Mouse (Mus musculus): ENCODE data around the gene March9.
"Not testable (repeated sequence)": the region's sequence is repeated elsewhere in the genome, so short reads cannot be mapped to it uniquely, and the experiment has no call there.

Gene March9

GRCm38 (mm10) chr10:127080901-127081780 is 21.2 kb upstream of the March9 start:
- 0 out of 2 replicates have a peak, but pooled peaks have one; percentile 7 for ATAC-seq (ENCODE audit: insufficient number of reproducible peaks, low FRiP score, low TSS enrichment)

- ATAC-seq (ENCODE audit: insufficient number of reproducible peaks, low FRiP score, low TSS enrichment), result no peak
Observed at GRCm38 (mm10) chr10:127079665-127080391, 19.8 kb upstream of the March9 start.

GRCm38 (mm10) chr10:127078677-127079575 is 18.9 kb upstream of the March9 start:
- no peak for ATAC-seq (ENCODE audit: insufficient number of reproducible peaks, low FRiP score, low TSS enrichment)

- no peak for ATAC-seq (ENCODE audit: insufficient number of reproducible peaks, low FRiP score, low TSS enrichment)
Observed at GRCm38 (mm10) chr10:127078001-127078676, 18.2 kb upstream of the March9 start.

GRCm38 (mm10) chr10:127077515-127077914 is 17.5 kb upstream of the March9 start:
- ATAC-seq (ENCODE audit: insufficient number of reproducible peaks, low FRiP score, low TSS enrichment), result no peak

GRCm38 (mm10) chr10:127076082-127076481 is 16.1 kb upstream of the March9 start:
- no peak for ATAC-seq (ENCODE audit: insufficient number of reproducible peaks, low FRiP score, low TSS enrichment)

GRCm38 (mm10) chr10:127075651-127076050 is 15.7 kb upstream of the March9 start:
- ATAC-seq (ENCODE audit: insufficient number of reproducible peaks, low FRiP score, low TSS enrichment), result no peak

- ATAC-seq (ENCODE audit: insufficient number of reproducible peaks, low FRiP score, low TSS enrichment), result no peak
Observed at GRCm38 (mm10) chr10:127075080-127075479, 15.1 kb upstream of the March9 start, which contains the start of gene Agap2. Gene Agap2 (plus strand): TSS chr10:127075284.

- ATAC-seq (ENCODE audit: insufficient number of reproducible peaks, low FRiP score, low TSS enrichment), result no peak
Observed at GRCm38 (mm10) chr10:127073981-127074380, 14.0 kb upstream of the March9 start.

GRCm38 (mm10) chr10:127072969-127073368 is 13.0 kb upstream of the March9 start:
- ATAC-seq (ENCODE audit: insufficient number of reproducible peaks, low FRiP score, low TSS enrichment), result not testable (repeated sequence)

- ATAC-seq (ENCODE audit: insufficient number of reproducible peaks, low FRiP score, low TSS enrichment), result not testable (repeated sequence)
Observed at GRCm38 (mm10) chr10:127072270-127072669, 12.3 kb upstream of the March9 start.

GRCm38 (mm10) chr10:127071203-127071602 is 11.2 kb upstream of the March9 start:
- ATAC-seq (ENCODE audit: insufficient number of reproducible peaks, low FRiP score, low TSS enrichment), result no peak

GRCm38 (mm10) chr10:127070190-127071121 is 10.5 kb upstream of the March9 start, which contains the start of gene Tspan31:
Gene Tspan31 (minus strand): TSS chr10:127070264.
- ATAC-seq (ENCODE audit: insufficient number of reproducible peaks, low FRiP score, low TSS enrichment), result peak; percentile 91

GRCm38 (mm10) chr10:127069281-127070189 is 9.6 kb upstream of the March9 start:
- 0 out of 2 replicates have a peak, but pooled peaks have one; percentile 14 for ATAC-seq (ENCODE audit: insufficient number of reproducible peaks, low FRiP score, low TSS enrichment)

- ATAC-seq (ENCODE audit: insufficient number of reproducible peaks, low FRiP score, low TSS enrichment), result no peak
Observed at GRCm38 (mm10) chr10:127068360-127069038, 8.5 kb upstream of the March9 start.

GRCm38 (mm10) chr10:127066519-127067018 is 6.6 kb upstream of the March9 start:
- ATAC-seq (ENCODE audit: insufficient number of reproducible peaks, low FRiP score, low TSS enrichment), result no peak

GRCm38 (mm10) chr10:127065981-127066380 is 6.0 kb upstream of the March9 start:
- ATAC-seq (ENCODE audit: insufficient number of reproducible peaks, low FRiP score, low TSS enrichment), result no peak
